Mouse (Mus musculus) cerebellum, postnatal 14 days (tissue): ENCODE results near the gene Mgat1.
"Not testable (repeated sequence)": the region's sequence is repeated elsewhere in the genome, so short reads cannot be mapped to it uniquely, and the experiment has no call there.

Experiments
- DNase-seq, 2 experiments: peaks; one replicate each; pipeline ENCODE4 v3.0.0; 2021; ENCODE audit warnings: mixed read lengths in 2 of 2

Mgat1 gene

DNA sequence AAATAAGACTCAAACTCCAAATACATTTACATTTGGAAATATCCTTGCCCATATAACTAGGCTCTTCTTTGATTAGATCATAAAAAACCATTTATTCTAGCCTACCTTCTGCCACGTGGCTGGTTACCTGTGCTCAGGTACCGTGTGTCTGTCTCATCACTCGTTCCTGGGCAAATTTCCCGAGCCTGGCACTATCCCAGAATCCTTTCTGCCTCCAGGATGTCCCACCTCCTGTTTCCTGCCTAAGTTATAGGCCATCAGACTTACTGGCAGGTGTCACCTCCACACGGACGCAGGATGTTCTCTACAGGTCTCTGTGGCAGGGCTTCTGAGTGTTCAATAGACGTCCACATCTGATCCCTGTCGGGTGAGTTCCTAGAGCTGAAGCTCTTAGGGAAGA lies 21.1 kb downstream of the Mgat1 start:
- DNase-seq: peak; percentile 49 to 69

DNA sequence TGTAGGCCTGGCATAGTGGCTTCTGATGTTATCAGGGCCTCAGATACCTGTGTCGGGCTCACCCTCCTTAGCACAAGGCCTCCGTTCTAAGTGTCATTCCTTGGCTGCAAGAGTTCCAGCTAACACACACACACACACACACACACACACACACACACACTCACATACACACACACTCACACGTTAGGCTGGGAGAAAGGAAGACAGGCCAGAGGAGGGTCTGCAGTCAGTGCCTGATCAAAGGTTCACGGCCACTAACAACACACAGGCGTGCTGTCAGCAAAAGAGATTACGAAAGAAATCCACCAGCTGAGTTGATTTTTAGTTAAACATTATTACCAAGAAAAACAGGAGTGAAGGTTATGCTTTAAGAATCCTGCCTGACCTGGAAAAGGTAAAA lies 22.7 kb downstream of the Mgat1 start:
- no peak for DNase-seq

DNA sequence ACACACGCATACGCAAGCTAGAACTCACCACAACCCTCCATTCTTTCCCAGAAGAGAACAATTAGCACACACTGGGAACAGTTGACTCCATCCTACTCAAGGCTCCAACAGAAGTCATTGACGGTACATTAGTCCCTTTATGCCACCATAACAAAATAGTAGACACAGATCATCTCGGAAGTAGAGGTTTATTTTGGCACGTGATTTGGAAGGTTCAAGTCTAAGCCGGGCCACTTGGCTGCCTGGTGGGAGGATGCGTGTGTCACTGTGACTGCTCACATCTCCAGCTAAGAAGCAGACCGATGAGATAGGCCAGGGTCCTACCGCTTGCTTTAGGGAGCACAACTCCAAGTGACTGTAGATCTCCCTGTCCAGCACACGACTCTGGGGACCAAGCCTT lies 23.3 kb downstream of the Mgat1 start:
- no peak for DNase-seq

DNA sequence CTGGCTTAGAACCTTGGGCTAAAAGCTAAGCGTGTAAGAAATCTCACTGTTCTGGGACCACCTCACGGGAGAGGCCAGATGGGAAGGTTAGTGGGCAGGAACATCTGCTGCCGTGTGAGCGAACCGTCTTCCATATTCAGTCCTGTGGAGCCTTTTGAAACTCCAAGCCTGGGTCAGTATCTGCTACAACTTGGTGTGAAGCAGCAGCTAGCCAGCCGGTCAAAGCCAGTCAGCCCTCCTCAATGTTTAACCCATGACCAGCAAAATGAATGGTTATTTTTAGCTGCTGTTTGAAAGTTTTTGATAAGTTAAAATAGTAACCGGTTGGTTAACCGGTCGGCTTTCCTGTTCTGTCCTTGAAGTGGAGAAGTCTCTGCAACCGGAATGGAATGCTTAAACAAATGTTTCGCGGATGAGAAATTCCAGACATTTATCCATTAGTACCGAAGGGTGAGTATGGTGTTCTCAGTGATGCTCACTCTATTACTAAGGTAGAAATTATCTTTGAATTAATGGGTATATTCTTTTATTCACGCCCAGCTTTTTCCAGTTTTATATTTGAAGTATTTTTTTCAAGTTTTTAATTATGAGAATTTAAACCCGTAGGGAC lies 24.1 kb downstream of the Mgat1 start:
- no peak for DNase-seq

DNA sequence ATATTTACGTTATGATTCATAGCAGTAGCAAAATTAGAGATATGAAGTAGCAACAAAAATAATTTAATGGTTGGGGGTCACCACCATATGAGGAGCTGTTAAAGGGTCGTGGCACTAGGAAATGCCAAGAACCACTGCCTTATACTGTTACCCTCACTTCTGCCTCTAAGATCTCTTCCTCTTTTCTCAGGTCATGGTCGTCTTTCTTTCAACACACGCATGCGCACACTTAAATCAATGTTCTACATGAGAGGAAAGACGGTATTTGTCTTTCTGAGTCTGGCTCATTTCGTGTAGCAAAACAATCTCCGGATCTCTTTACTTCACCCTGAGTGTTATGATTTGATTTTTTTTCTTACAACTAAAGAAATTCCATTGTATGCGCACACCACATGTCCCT lies 25.8 kb downstream of the Mgat1 start:
- no peak for DNase-seq

DNA sequence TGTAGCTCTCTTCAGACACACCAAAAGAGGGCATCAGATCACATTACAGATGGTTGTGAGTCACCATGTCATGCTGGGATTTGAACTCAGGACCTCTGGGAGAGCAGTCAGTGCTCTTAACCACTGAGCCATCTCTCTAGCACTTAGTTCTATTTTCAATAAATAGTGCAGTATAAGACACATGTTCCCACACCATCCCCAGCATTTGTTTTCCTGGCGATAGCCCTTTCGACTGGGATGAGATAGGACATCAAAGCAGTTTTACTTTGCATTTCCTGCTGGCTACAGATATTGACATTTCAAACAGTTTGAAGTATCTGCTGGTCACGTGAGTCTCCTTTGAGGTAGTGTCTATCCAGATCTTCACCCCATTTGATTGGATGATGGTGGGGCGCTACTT lies 26.4 kb downstream of the Mgat1 start:
- no peak for DNase-seq

DNA sequence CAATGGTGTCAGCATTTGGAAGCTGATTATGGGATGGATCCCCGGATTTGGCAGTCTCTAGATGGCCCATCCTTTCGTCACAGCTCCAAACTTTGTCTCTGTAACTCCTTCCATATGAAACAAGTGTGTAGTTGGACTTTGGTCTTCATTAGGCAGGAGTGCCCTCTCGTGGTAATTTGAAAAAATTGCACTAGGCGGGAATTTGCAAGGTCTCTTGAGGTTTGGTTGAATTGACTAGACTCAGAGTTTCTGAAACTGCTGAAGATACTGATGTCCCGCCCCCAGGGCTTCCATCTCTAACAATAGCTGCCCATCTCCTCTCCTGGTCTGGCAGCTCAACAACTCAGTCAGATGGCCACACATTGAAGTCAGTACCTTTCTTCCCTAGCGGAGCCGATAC lies 27.3 kb downstream of the Mgat1 start:
- DNase-seq: peak; percentile 48 to 64

DNA sequence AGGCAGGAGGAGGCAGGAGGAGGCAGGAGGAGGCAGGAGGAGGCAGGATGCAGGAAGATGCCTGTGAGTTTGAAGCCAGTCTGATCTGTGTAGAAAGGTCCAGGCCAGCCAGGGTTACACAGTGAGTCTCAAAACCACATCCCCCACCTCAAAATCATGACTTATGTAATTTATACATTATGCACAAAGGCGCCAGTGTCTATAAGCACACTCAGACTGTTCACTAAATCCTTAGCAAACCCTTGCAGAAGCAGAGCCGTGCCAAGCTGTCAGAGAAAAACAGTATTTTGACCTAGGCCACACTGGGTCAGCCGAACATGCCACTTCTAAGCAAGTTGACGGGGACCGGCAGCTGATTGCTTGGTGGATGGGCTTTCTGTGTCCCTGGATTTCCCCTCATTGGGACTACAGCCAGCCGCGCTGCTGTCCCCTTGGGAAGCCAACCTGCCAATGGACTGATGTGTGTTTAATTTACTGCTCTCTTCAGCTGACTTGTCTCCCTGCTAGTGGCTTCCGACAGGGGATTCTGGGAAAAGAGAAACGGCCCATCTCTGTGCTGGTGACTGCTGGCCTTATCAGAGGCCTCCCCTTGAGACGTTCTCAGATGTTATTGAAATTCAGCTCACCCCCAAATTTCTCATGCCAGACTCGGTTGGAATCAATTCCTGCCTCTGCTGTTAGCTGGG lies 30.0 kb downstream of the Mgat1 start:
- peak; percentile 19 to 23 for DNase-seq

DNA sequence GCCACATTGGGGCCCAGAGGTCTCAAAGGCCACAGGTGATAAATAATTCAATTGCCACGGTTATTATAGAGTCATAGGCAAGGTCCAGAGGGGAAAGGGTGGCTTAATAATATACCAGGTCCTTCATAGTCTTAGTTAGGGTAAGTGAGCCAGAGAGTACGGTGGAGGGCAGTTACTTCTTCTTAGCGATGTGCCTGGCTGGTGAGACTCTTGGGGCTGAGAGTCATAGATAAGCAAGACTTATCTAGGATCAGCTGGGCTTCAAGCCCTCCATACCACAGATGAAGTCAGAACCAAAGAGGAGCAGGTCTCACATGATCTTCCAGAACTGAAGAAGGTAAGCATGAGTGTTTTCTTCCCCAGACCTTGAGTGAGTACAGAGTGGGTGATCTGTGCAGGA lies 34.2 kb downstream of the Mgat1 start, which contains the start of gene Olfr1393:
Gene Olfr1393 (plus strand): TSS at position 83 of the 400 bp plus-strand sequence.
- no peak for DNase-seq

DNA sequence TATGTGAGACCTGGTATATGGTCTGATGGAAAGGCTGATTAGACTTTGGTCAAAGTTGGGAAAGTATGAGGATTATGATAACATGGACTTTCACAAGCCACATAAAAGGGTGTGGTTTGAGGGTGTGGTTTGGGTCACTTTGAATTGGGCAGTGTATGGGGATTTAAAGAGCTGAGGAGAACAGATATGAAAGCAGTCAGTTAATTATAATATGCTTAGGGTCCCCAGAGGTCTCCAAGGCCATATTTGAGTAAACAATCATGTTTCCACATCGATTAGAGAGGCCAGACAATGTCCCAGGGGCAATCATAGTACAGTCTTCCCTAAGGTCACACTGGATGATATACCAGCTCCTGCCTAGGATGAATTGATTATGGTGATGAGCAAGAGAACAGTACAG lies 41.0 kb downstream of the Mgat1 start, which contains the start of gene Olfr1392:
Gene Olfr1392 (plus strand): TSS at position 301 of the 400 bp plus-strand sequence.
- DNase-seq: not testable (repeated sequence)

DNA sequence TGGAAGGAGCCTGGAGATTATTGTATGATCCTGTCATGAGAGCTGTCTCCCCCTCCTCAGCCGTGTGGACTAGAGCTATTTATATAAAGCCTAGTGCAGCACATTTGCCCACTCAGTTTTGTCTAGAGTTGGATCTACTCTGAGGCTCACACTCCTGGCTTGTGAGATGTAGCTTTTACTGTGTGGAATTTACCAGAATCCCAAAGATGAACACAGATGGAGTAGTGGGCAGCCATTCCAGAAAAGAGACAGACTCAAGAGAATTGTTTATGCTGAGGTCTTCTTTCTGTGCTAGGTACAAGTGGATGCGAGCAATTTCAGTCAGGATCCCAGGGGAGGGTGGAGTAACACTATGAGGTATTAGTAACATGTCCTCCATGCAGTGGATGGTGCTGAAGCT lies 43.3 kb downstream of the Mgat1 start:
- DNase-seq: no peak

DNA sequence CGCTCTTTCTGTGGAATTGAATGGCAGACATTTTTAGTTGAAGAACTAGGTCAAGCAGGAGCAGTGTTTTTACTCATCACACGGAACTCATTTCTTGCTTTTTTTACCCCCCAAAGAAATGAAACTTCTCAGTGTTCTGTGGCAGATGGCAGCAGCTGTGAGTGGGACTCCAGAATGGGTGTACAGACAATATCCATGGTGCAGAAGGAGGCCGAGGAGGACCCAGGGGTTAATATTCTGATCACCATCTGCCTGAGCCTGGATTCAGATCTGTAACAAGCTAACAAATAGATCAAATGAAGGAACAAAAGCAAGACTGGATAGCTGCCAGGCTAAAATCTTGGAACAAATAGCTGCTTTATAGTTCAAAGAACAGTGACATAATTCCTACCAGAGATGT lies 48.8 kb downstream of the Mgat1 start:
- DNase-seq: no peak

DNA sequence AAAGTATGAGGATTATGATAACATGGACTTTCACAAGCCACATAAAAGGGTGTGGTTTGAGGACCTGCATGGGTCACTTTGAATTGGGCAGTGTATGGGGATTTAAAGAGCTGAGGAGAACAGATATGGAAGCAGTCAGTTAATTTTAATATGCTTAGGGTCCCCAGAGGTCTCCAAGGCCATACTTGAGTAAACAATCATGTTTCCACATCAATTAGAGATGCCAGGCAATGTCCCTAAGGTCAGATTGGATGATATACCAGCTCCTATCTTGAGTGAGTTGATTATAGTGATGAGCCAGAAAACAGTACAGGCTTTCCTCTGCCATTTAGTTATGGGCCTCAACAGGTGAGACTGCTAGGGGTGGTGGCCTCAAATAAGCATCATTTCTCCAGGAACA lies 60.5 kb downstream of the Mgat1 start, which contains the start of gene Olfr10:
Gene Olfr10 (plus strand): TSS at position 301 of the 400 bp plus-strand sequence.
- no peak for DNase-seq

DNA sequence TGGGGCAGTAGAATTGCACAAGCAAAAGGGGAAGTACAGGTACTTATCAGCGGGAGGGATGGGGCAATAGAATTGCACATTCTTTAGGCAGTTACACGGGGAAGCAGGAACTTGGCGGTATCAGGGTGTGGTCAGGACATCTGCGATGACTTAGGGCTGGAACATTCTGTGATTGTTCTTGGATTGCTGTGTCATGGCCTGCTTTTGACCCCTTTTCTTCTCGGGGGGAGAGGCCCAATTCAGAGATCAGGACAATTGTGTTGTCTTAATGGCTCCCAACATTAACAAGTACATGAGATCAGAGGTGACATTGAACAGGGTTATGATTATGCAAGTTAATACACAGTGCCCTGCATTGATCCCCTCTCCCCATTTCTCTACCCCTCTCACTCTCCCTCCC lies 64.6 kb downstream of the Mgat1 start:
- DNase-seq: not testable (repeated sequence)
